Mouse (Mus musculus): ENCODE results near the gene Rftn1.

- no peak for TF ChIP-seq CTCF (IDR thresholded peaks at IDR 0.05; ENCODE audit: insufficient read depth, low read depth, low read length)
- TF ChIP-seq POLR2A (IDR thresholded peaks at IDR 0.05; ENCODE audit: insufficient read depth, low read depth, low read length): no peak
Observed at GRCm38 (mm10) chr17:50190131-50191015, at the start of gene Rftn1.
